Mouse (Mus musculus): ENCODE measurements at regions not wholly inside any gene's neighbourhood (a gene's known extent, or its start where the extent isn't known, plus 50 kb on each side); places are given as distances from the start of the nearest gene placed in this dataset.

GRCm38 (mm10) chr1:89207306-89207705 lies 137.1 kb downstream of the Sh3bp4 start:
- DNase-seq (ENCODE audit: low spot score in 2 of 2) = no peak

DNA sequence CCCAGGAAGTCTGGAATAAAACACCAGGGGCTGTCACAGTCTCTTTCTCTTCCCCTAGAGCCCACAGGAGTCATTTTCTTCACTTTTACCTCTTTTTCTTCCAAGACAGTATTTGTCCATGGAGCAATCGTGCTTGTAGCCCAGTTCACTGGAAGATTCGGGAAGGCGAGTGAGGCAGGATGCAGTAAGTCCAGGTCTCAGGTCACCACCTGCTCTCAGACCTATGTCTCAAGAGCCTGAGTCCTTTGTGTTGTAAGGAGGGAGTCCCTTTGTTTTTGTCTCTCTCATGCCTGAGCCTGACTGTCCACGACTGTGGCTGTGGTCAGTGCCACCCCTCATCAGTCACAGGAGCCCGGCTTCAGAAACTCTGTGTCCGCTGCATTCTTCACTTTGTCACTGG lies 140.9 kb downstream of the Sh3bp4 start:
- no peak for DNase-seq (ENCODE audit: low spot score in 2 of 2)

DNA sequence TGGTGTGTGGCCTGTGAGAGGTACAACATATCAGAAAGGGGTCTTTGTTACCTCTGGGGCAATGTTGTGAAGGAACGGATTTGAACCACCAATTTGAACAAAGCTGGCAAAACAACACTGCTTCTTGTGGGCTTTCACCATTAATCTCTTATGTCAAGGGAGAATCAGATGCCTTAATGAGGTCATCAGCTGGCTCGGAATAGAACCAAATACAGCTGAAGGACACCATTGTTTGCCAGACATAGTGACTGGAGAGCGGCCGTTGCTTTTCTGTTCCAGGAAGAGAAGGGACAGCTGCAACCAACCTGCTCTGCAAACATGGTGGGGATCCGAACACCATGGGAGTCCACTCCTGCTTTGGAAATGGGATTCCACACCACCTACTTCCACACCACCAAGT lies 158.2 kb downstream of the Sh3bp4 start:
- no peak for DNase-seq (ENCODE audit: low spot score in 2 of 2)

DNA sequence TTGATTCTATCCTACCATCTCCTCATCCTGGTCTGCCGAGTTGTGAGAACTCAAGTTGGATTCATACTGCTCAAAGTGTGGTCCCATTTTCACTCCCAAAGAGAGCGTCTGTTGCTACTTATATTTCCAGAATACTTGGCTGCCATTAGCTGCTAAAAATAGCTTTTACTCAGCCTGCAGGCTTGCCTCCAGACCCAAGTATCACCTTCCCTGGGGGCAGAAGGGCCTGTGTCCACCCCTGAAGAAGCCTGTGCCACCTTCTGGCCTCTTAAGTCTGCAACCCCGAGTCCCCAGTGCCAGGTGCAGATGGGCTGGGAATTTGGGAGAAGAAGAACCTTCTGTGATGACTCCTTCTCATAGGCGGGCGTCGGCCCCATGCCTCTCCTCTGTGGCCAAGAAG lies 161.5 kb downstream of the Sh3bp4 start:
- DNase-seq (ENCODE audit: low spot score in 2 of 2) = no peak

DNA sequence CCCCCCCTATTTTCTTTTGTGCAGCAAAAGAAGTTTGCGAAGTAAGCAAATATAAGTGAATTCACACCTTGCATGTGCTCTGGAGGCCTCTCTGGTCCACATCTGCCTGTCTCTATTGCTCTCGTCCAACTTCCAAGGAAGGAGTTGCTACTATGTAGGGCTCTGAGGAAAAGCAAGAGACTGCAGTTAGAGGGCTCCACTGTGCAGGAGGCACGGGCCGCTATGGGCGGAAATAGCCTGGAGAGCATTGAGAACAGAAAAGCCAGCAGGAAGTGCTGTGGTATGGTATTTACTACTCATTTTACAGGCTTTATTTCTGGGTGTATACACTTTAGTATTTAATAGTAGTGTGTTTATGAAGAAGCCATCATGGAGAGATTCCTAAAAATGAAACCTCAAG lies 162.2 kb downstream of the Sh3bp4 start:
- no peak for DNase-seq (ENCODE audit: low spot score in 2 of 2)

DNA sequence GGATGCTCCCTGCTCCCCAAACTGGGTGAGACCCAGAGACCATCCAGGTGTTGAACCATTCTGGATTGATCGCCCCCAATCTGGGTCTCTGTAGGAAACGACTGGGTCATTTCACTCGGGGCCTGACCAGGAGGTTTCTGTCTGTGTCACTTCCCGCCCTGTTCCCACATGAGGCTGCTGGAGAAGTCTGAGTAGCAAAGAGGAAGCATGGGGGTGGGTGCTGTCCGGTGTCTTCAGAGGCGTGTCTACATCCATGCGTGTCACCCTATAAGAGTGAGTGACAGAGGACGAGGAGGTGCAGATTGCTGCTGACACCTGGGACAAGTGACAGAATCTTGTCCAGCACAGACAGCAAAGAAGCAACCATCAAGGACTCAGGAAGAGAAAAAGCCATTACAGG lies 164.7 kb downstream of the Sh3bp4 start:
- DNase-seq (ENCODE audit: low spot score in 2 of 2) = no peak

- no peak for DNase-seq (ENCODE audit: low spot score in 2 of 2)
These were observed 165.1 kb downstream of the Sh3bp4 start for GRCm38 (mm10) chr1:89235296-89235695.

- DNase-seq (ENCODE audit: low spot score in 2 of 2) = no peak
These were observed 167.5 kb downstream of the Sh3bp4 start for GRCm38 (mm10) chr1:89237696-89238095.

DNA sequence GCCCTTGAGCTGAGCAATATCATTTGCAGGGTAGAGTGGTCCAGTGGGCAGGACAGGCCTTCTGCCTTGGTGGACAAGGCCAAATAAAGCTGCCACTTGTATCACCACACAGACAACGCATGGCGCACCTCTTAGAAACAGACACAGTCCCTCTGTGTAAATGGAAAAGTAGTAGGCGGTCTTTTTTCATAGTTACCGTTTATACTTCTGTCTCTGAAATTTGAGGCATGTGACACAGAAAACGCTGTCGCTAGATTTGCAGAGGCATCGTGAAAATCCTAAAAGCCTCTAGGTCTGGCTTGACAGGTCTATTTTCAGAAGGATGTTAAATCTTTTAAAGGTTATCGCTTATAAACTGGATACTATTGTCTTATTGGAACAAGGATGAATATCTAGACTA lies 174.4 kb downstream of the Sh3bp4 start:
- no peak for DNase-seq (ENCODE audit: low spot score in 2 of 2)

DNA sequence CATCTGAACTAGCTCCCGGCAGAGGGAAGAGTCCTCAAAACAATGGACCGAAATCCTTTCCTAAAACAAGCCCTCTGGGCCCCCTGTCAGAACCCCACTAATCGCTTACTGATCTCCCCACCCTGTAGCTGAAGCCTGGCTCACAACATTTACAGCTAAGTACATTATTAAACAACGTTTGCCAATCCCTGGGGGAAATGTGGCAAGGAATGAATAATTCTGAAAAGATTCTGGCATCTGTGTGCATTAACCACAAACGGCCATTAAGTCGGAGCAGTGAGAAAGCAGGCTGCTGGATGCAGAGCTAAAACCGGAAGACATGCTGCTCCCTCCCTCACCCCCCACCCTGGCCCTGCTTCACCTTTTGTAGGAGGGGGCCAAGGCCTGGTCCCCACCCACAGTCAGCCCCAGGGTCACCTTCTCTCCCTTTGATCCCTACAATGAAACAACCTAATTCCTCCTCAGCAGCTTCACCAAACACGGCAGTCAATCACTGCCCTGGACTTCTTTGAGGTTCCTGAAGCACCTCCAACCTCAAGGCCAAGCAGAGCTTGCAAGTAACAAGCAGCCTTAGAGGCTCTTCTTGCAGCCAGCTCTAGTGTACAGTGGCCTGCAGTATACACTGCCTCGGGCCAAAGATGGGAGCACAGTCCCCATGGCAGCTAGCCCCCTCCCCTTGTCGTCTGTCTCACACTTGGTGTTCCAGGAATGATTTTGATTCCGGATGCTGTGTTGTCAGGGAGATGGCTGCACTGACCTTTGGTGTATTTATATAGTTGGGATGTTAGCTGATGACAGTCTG lies 175.2 kb downstream of the Sh3bp4 start:
- no peak for DNase-seq (ENCODE audit: low spot score in 2 of 2)

- no peak for DNase-seq (ENCODE audit: low spot score in 2 of 2)
These were observed 181.5 kb downstream of the Sh3bp4 start for GRCm38 (mm10) chr1:89251753-89252152.

DNA sequence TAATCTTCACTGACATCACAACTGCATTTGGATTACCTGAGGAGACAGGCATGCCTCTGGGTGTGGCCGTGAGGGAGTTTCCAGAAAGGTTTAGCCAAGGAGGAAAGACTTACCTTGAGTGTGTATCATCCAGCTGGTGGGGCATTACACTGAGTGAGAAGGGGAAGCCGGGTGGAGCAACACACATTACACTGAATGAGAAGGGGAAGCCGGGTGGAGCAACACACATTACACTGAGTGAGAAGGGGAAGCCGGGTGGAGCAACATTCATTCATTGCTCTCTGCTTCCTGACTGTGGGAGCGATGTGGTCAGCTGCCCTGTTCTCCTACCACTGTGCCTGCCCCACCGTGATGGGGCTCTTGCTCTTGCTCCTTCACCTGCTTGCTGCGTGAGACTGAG lies 182.3 kb downstream of the Sh3bp4 start:
- DNase-seq (ENCODE audit: low spot score in 2 of 2) = no peak

GRCm38 (mm10) chr1:89257945-89258344 lies 187.7 kb downstream of the Sh3bp4 start:
- DNase-seq (ENCODE audit: low spot score in 2 of 2) = no peak

DNA sequence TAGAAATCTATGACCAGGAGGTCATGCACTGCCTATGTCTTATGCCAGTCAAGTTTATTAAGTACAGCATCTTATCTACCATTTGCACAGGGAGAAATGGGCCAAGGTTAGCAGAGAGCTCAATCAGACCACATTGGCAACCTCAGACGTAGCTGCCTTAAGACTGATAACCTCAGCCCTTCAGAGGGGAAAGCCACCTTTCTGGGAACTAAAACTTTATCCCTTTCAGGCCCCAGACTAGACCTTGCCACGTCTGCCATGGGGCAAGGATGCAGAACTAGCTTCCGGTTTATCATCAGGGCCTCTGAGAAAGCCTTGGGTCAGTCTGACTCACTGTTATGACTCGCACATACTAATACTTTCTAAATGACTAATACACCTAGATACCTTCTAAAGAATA lies 188.8 kb upstream of the Agap1 start:
- no peak for DNase-seq (ENCODE audit: low spot score in 2 of 2)

DNA sequence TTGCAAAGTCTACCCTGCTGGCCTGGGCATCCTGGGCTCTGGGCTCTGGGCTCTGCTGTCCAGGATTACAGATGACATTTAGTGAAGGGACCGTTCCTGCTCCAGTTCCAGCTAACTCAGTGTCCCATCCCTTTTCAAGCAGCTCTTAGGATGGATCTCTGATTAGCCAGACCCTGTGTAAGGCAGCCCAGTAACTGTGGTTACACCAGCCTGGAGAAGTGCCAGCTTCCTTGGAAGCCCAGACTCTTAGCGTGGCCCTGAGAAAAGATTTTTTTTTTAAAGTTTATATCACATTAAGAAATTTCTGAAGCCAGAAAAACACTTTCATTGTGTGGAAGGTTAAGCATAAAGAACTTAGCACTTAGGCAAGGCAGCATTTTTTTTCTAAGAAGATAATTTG lies 185.8 kb upstream of the Agap1 start:
- no peak for DNase-seq (ENCODE audit: low spot score in 2 of 2)

DNA sequence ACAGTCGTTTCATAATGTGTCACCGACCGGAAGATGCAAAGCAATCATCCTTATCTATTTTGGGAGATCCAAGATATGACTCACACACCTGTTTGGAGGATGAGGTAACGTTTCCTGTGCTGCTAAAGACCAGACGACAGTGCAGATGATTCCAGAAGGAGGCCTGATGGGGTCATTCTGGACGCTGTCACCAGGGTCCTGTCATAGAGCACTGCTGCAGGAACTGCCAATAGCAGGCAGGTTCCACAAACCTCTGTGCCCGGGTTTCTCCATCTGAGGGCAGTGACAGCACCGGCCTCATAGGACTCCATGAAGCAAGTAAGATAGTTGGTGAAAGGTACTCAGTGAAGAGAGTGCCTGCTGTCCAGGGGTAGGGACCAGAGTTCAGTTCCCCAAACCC lies 182.9 kb upstream of the Agap1 start:
- no peak for DNase-seq (ENCODE audit: low spot score in 2 of 2)

GRCm38 (mm10) chr1:89273021-89273420 lies 181.6 kb upstream of the Agap1 start:
- no peak for DNase-seq (ENCODE audit: low spot score in 2 of 2)

DNA sequence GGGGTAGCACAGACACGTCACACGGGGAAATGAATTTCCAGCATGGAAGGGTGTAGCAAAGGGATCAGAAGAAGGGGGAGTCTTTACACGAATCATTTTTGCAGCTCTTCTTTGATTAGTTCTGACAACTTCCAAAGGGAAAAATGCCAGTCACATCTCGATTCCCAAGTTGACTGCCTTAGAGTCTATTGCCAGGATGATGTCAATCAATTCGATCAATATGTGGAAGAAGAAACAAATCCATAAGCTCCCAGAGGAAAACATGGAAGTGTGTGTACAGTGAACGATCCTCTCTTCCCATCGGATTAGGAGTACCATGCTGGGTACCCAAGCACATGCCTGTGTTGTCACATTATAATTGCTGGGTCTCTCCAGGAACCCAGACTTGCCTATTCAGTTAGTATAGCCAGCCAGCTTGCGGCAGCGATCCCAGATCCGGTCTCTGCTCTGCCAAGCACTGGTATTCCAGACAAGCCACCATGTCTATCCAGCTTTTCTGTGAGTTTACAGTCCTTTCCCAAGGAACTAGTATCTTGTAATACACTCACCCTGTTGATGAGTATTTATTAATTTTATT lies 180.7 kb upstream of the Agap1 start:
- DNase-seq (ENCODE audit: low spot score in 2 of 2) = no peak

DNA sequence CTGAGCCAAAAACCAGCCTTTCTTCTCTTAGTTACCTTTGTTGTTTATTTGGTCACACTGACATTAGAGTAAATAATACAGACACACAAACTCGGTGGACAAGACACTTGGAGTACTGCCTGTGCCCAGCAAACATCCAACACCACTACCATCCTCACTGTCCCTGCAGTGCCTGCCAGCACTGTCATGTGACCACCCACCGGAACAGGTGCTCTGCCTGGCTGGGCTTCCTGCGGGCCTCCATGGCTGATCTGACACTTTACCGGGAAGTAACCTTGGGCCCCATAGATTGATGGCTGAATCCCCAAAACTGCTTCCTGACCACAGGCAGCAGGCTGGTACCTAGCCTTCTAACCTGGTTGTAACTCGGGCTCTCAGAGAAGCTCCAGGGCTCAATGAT lies 175.2 kb upstream of the Agap1 start:
- no peak for DNase-seq (ENCODE audit: low spot score in 2 of 2)

- no peak for DNase-seq (ENCODE audit: low spot score in 2 of 2)
These were observed 173.4 kb upstream of the Agap1 start for GRCm38 (mm10) chr1:89281107-89281655.

- no peak for DNase-seq (ENCODE audit: low spot score in 2 of 2)
These were observed 169.6 kb upstream of the Agap1 start for GRCm38 (mm10) chr1:89285041-89285440.

DNA sequence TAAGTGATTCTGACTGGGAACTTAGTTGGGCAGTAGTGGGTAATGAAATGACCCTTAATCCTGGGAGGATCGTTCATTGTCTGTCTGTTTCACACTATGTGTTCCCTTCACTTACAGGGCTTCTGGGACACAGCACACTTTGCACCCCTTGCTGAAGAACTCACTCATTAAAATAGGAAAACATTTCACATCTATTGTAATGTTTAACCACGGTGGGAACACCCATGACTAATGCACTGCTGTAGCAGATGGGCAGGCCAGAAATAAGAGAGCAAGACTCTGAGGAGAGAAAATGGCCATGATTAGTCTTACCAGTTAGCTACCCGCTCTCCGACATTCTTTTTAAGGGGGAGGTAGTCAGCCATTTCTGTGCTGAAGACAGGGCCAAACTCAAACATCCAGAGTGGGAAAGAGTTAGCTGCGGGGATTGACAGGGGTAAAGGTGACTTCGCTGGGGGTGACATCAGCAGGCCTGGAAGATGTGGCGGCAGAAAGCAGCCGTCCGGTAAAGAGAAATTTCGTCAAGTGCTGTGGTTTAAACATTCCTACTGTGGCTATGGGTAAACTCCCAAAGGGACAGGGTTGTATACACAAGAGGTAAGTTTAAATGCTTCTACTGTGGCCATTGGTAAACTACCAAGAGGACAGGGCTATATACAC lies 167.3 kb upstream of the Agap1 start:
- no peak for DNase-seq (ENCODE audit: low spot score in 2 of 2)

DNA sequence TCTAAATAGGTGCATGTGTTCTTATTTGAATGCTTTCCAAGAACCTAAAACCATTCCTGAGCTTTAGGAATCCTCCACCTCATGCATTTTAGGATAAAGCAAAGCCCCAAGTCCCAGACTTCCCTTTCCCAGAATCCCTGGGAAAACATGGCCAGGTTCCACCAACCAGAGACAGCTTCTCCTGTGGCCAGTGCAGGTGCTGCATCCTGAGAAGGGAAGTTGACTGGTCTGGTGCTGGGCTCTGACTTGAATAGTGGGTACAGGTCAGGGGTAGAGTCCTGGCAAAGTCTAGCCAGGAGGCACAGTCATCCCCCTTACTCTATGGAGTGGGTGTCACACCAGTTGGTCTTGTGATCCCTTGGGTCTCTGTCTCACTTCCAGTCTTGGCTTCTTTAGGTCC lies 166.6 kb upstream of the Agap1 start:
- DNase-seq (ENCODE audit: low spot score in 2 of 2) = no peak

All from spleen, postnatal 14 days (tissue).